Mouse (Mus musculus): ENCODE results near the gene Tpt1. TPM values are rescaled to one million over a fixed set of nuclear protein-coding genes. Genes with fewer than 3 reads are reported as not detected.
"Not testable (repeated sequence)": the region's sequence is repeated elsewhere in the genome, so short reads cannot be mapped to it uniquely, and the experiment has no call there.

Tpt1 gene
- total RNA-seq, 2 experiments from 2014 or later = 2,885 to 3,154 TPM

DNA sequence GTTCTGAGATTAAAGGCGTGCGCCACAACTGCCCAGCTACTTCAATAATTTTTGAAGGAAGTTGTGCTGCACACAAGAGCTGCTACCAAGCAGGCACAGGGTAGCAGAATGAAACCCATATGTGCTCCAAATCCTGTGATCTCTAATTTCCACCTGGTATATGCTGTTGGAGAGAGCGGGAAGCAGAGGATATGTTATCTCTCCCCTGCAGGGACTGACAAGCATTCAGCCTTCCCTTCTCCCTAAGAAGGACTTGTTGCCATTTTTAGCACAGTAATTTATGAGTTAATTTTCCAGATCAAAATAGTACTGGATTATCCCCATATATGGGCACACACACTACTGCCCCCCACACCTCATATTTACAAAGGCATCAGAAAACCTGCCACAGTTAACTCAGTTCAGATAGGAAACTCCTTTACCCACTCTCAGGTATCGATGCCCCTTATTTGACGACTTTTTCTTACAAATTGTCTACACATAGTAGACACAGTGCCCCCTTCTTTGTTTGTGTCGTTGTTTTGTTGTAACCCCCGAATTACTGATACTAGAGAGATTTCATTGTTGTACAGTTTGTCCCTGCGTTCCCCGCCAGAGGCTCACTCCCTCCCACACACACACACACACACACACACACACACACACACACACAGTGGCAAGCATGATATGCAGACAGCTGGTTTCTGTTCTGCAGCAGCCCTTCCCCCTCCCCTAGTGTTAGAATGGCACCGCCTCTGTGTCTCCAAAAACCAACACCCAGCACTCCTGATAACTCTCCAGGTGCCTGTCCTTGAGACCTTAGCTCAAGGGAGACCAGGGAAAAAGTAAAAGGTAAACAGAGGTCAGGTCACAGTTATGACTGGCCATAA is 7.6 kb upstream of the Tpt1 start:
- DNase-seq (ENCODE audit: low spot score) = no peak

DNA sequence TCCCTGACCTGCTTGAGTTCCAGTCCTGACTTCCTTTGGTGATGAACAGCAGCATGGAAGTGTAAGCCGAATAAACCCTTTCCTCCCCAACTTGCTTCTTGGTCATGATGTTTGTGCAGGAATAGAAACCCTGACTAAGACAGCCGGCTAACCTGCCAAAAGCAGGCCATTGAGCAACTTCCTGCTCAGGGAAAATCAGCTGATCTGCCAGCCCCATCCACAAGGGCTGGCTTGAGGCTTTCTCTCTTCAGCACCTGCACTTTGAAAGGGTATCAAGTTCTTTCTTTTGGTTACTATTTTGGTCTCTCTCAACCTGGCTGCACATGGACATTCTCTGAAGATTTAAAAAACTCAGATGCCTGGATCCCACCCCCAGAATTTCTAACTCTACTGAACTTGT is 3.1 kb upstream of the Tpt1 start:
- DNase-seq (ENCODE audit: low spot score); intact Hi-C loops (cut with DNase I): not testable (repeated sequence)

More for the DNA sequence above, 7.6 kb upstream of the Tpt1 start:
- intact Hi-C loops (cut with DNase I) = no loop called here

DNA sequence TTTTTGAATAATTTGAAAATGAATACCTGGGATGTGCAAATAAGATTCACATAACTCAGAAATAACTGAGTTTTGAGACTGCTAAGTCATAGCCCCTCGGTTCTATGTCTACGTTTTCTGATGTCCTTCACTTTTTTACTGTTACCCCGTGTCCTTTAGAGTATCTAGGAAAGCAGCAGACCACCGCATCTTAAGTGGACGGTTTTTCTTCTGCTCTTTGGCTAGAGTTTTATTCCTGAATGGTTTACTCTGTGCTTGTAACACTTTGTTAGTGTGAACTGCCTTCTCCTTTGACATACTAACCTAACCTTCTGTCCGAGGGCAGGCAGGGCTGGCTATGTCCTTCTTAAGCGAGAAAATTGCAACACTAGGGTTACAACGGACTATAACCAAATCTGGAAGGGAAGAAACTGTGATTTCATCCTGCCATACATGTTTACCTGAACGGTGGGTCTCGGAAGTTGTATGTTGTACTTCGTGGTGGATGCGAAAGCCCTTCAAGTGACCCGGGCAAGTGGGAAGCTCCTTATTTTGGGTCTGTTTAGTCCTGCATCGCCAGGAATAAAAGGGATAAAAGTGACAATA is 690 bp upstream of the Tpt1 start:
- no peak for DNase-seq (ENCODE audit: low spot score)
- intact Hi-C loops (cut with DNase I) = loop anchor here (1.0 kb wide), 1 partner anchor 9 kb away; no protein-coding TSS in a partner anchor

DNA sequence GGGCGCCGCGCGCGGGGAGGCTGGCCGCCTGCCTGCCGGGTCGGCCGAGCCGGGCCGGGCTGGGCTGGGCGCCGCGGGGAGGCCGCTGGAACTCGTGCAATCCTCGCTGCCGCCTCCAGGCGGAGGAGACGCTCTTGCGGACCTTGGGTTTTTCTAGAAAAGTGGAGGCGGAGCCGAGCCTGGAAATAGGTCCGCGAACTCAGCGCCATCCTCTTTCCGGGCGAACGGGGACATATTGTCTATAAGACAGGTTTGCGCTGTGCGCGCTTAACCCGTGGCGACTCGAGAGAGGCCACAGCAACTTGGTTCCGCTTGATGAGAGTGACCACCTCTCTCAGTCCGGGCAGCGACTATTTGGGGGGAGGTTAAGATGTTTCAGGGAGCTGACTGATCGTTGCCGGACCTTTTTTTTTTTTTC is 814 bp downstream of the Tpt1 start:
- intact Hi-C loops (cut with DNase I) = loop anchor here (2.0 kb wide), 1 partner anchor 25 kb away; no protein-coding TSS in a partner anchor
- peak; percentile 79 for DNase-seq (ENCODE audit: low spot score)

DNA sequence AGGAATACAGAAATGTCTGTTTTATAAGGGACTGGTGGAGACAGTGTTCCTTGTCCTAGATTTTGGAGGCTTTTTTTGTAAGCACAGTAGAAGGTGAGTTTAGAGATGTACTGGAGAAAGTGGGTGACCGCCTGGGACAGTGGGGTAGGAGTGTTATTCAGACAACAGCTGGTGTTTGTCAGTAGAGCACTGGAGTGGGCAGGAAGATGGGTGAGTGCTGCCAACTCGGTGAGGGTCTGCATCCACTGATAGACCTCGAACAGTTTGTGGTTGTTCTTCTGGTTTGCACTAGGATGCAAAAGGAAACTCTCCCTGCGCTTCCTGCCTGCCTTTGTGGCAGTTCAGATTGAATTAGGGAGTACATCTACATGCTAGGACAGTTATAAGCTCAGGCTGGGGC is 2.8 kb downstream of the Tpt1 start:
- no peak for DNase-seq (ENCODE audit: low spot score)
- intact Hi-C loops (cut with DNase I) = loop anchor here (2.0 kb wide), 2 partner anchors 15 to 23 kb away; no protein-coding TSS in a partner anchor

DNA sequence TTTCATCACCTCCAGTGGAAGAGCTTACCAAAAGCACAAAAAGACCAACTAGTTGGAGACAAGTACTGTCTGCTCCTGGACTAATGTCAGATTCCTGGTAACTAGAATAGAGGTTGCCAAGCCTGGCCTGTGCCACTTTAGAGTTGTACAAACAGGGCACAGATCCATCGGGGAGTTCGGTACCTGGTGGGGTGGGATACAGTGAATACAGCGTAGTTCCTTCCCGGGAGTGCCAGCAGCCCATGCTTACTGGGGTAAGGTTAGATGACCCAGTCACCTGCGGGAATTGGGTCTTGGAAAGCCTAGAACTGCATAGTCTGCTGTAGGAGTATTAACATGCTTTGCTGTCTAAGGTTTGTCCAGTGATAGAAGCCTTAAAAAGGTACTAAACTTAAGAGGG is 3.6 kb downstream of the Tpt1 start:
- no peak for DNase-seq (ENCODE audit: low spot score)
- intact Hi-C loops (cut with DNase I) = loop anchor here (2.0 kb wide), 1 partner anchor 14 kb away; no protein-coding TSS in a partner anchor

DNA sequence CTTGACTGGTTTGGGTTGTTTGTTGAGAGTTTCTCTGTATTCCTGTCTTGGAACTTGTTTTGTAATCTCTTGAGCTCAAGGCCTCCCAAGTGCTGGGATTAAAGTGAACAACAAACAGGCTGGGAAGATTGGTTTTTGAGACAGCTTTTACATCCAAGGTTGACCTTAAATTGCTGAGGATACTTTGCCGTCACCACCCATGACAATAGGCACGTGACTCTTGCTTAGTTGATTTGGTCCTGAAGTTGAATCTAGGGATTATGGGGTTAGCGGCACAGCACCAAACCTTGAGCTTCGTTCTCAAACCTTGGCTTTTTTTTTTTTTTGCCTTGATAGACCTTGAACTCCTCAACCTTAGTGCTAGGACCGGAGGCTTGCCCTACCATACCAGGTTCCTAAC is 4.3 kb downstream of the Tpt1 start:
- no peak for DNase-seq (ENCODE audit: low spot score)
- intact Hi-C loops (cut with DNase I) = loop anchor here (2.0 kb wide), 1 partner anchor 14 kb away; no protein-coding TSS in a partner anchor

DNA sequence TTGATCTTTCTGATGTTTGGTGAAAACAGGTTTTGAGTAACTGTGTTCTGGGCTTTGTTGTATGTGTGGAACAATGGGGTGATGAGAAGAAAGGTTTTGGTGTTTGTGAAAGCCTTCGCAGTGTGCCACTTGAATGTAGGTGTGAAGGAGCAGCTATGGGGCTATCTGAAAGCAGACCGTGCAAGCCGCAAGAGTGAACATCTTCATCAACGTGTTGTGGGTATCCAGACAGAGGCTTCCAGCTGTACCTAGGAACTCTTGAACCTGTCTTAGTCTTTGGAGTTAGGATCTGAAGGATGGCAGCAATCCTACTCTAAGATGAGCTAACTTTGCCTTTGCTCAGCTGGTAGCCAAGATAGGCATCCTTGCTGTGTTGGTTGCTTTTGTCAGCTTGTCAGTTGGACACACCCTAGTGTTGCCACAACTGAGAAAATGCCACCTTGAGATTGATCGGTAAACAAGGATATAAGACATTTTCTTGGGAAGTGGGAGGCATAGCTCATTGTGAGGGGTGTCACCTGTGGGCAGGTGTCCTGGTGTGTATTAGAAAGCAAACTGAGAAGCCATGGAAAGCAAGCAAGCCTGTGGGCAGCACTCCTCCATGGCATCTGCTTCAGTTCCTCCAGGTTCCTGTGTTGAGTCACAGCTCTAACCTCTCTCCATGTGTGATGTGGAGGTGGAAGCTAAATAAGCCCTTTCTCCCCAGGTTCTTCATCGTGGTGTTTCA is 5.1 kb downstream of the Tpt1 start:
- DNase-seq (ENCODE audit: low spot score) = no peak
- intact Hi-C loops (cut with DNase I) = loop anchor here (2.0 kb wide), 1 partner anchor 13 kb away; no protein-coding TSS in a partner anchor

DNA sequence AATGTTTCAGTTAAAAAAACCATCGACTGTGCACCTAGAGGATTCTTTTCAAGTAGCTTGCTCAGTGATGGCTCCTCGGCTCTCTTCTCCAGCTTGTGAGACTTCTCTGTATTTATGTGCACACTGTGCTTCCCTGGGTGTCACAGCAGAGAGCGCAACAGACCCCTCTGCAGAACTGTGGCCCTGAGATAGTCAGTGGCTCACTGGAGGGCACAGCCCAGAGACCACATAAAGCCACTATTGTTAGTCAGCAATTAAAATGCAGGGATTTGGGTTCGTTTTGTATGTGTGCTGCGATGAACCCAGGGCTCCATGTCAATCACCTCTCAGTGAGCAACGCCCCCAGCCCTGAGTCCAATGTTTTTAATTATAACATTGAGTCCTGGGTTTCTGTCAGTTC is 5.9 kb downstream of the Tpt1 start:
- DNase-seq (ENCODE audit: low spot score) = no peak
- intact Hi-C loops (cut with DNase I) = no loop called here

DNA sequence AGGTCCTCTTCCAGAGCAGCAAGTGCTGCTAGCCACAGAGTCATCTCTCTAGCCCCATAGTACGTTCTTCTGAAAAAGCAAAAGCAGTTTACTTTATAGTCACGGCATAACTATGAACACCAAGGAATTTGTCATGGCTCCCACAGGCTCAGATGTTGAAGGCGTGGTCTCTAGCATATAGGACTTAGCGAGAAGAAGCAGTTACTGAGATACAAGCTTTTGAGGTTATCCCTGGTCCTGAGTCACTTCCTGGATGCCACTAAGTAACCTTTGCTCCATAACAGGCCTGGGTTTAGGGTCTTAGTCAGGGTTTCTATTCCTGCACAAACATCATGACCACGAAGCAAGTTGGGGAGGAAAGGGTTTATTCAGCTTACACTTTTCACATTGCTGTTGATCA is 7.1 kb downstream of the Tpt1 start:
- no peak for DNase-seq (ENCODE audit: low spot score)
- intact Hi-C loops (cut with DNase I) = no loop called here

DNA sequence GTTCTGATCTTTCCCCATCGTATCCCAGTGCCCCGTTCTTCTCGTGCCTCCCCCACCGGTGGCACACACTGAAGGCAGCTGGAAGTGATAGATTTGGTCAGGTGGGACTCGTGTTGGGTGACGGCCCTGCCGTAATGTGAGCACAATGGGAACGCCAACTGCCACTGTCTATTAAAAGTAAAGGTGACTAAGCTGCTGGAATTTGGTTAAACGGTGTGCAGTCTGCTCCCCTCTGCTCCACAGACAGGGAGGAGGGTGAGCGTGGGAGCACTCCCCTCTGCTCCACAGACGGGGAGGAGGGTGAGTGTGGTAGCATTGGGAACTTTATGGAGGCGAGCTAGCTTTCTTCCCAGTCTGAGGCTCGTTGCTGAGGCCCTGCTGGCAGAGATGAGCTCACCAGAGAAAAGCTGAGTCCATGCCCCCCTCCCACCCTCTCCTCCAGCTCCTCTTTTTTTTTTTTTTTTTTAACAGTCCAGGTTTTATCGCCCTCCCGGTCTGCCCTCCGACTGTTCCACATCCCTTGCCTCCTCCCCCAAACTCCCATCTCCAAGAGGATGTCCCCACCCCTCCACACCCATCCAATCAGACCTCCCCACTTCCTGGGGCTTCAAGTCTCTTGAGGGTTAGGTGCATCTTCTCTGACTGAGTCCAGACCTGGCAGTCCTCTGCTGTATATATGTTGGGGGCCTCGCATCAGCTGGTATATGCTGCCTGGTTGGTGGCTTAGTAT is 10.5 kb downstream of the Tpt1 start:
- intact Hi-C loops (cut with DNase I) = no loop called here
- no peak for DNase-seq (ENCODE audit: low spot score)

DNA sequence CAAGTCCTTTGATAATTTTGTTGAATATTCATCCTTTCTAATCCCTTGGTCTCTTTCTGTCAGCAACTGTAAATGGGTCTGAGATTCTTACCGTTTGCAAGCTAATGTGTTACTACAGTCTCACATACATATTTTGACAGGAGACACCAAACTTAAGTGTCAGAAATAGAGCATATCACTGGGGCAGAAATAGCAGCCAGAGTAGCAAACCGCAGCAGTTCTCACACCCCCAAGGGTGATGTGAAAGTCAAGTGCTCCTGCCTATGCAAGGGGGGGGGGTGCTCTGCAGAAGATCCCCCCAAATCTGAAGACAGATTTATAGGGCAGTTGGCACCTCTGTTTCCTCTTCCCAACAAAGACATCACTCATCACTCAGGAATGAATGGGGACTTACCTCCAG is 13.3 kb downstream of the Tpt1 start:
- intact Hi-C loops (cut with DNase I) = no loop called here

DNA sequence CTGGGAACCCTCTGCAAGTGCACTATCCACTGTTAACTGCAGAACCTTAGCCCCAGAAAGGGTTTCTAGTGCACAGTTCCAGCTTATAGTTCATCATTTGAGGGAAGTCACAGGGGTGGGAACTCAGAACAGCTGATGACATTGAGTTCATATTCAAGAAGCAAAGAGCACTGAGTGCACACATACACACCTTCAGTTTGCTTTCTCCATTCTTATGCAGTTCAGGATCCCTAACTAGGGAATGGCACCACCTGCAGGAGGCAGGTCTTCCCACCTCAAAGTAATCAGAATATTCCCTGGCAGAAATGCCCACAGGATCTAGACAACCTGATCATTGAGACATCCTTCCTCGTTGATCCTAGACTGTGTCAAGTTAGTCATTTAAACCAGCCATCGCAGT is 14.7 kb downstream of the Tpt1 start:
- intact Hi-C loops (cut with DNase I) = no loop called here
- no peak for DNase-seq (ENCODE audit: low spot score)

More for the DNA sequence above, 13.3 kb downstream of the Tpt1 start:
- no peak for DNase-seq (ENCODE audit: low spot score)

DNA sequence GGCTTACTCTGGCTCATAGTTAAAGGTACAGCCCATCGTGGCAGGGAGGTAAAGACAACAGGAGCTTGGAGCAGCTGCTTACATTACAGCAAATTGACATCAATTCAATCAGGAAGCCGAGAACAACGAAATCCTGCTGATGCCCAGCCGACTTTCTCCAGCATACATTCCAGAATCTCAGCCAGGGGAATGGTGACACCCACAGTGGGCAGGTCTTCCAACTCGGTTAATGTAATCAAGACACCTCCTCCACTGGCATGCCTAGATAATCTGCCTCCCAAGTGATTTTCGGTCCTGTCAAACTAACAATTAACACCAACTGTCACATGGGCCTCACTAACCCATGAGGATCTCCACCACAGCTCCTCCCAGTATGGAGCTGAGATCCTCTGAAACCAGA is 17.8 kb downstream of the Tpt1 start:
- intact Hi-C loops (cut with DNase I) = loop anchor here (2.0 kb wide), 1 partner anchor 14 kb away; no protein-coding TSS in a partner anchor
- no peak for DNase-seq (ENCODE audit: low spot score)

DNA sequence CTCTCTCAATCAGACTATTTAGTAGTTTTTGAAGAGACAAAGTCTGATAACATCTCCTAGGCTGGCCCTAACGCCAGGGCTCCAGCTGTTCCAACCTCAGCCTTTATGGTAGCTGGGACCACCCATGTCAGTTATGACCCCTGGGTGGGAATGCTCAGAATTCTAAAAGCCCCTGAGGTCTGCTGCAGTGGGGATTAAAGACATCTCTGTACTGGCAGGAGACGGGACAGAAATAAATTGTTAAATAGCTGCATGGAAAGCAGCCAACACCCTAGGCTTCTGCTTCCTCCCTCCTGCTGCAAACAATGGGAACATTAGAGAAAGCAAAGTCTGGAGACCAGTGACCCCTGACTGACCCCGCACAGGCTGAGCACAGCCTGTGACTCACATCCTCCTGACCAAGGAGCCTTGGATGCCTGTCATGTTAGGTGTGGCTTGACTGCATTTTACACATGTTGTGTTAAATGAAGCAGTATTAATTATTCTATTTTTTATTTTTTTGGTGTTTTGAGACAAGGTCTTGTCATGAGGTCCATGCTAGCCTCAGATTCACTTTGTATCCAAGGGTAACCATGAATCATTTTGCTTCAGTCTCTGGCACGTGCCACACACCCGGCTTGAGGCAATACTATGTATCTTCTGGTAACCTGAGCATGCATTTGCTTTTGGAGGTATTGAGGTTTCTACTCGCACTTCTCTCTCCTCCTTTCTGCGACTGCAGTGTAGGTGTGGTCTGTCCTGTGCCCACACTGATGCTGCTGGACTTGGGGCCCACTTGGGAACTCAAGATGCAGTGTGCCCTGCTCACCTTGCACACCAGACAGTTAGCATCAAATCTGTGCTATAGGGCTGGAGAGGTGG is 18.9 kb downstream of the Tpt1 start:
- peak; percentile 78 for DNase-seq (ENCODE audit: low spot score)
- intact Hi-C loops (cut with DNase I) = loop anchor here (2.0 kb wide), 1 partner anchor 15 kb away; no protein-coding TSS in a partner anchor

DNA sequence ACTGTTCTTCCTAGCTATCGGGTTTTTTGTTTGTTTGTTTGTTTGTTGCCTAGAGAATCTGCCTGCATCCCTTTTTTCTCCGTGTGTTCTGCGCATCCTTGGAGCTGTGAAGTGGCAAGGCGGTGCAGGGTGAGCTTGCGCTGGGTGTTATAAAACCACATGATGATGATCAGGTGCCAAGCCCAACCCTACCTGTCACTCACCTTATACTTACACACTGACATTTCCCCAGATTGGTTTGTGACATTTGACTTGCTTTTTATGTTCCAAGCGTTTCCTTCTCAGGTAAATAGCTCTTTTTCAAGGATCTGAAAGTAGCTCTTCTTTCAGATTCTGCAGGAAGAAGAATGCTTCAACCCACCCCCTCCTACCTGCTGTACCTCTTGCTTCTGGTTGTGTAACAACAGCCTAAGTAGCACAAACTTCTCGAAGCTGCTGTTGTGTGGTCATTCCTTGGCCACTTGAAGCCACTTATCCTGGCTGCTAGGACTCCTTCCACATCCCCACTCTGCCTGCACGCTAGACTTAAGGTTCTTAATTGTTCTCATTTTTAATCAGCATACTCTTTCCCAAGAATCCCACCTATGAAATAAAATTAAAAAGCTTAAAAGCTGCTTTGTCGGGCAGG is 21.9 kb downstream of the Tpt1 start:
- intact Hi-C loops (cut with DNase I) = no loop called here
- no peak for DNase-seq (ENCODE audit: low spot score)

DNA sequence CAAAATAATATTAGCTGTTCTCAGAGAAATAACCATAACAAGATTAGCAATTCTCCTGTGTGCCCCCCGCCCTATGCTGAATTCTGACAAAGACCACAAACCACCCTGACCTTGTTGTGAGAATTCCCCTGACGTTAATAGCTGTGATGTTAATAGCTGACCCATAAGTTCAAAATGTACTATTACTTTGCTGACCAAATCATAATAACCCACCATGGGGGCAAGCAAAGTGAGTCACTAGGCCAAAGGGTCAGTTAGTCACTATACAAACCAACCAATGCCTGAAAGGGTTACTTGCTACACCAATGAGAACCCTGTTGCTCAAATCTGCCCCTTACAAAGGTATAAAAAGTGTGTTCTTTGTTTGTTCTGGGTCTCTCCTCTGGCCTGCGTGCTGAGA is 23.1 kb downstream of the Tpt1 start:
- intact Hi-C loops (cut with DNase I) = not testable (repeated sequence)

DNA sequence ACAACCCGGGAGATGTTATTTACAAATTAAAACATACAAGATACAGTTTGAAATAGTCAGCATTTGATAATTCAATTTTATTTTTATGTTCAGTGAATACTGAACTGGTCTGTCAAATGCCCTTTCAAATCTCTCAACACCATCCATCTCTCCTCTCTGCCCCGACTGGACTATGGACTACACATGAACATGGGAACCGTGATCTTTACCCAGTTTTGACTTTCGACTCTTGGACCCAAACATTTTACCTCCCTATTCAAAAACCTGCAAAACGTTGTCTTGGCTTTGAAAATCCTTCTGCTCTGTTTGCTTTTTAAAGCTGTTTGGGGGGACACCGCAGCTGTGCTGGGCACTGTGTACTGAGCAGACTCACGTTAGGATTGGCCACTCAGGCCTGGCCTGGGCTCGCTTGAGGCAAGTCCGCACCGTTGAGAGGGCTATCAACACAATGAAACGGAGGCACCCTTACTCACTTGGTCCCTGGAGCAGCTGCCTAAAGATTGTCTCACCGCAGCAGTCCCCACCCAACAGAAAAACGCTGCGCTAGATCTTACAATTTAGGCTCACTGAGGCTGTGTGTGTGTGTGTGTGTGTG is 25.0 kb downstream of the Tpt1 start:
- DNase-seq (ENCODE audit: low spot score) = no peak
- intact Hi-C loops (cut with DNase I) = loop anchor here (2.0 to 10.0 kb wide), 2 partner anchors 23 to 605 kb away; no protein-coding TSS in a partner anchor

More for the DNA sequence above, 23.1 kb downstream of the Tpt1 start:
- not testable (repeated sequence) for DNase-seq (ENCODE audit: low spot score)

Data from heart, postnatal 25 days (tissue).